Mouse (Mus musculus): Measurements from ENCODE around the gene Siah3. TPM values are rescaled to one million over a fixed set of nuclear protein-coding genes. Genes with fewer than 3 reads are reported as not detected.

Siah3 gene
- not detected in 2 replicates for polyA plus RNA-seq (2011; ENCODE audit: insufficient read depth, insufficient read length, low replicate concordance, missing spikeins)

DNA sequence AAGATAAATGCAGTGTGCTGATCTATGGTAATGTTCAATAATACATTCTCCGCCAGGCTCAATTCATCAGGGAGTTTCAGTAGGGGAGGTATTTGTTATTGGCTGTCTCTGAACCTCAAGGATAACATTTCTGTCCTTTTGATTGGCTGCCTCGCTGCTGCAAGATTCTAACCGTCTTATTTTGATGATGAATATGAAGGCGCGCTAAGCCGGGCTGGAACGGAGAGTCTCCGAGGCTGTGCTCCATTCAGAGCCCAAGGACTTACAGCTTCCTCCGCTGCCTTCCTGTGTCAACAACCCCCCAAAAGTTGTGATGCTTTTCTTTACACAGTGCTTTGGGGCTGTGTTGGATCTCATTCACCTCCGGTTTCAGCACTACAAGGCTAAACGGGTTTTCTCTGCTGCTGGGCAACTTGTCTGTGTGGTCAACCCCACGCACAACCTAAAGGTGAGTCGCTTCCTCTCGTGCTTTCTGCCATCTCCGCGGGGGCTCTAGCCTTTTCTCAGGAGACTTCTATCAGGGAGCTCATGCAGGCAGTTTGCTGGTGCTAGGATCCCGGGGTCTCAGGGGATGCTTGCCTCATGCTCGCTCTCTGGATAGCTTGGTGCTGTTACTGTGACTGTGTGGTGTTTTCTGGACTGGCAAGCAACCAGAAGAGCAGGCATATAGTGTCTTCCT is at the start of gene Siah3:
Gene Siah3 (plus strand): TSS at position 240 of the 679 bp plus-strand sequence.
- H3K4me3 ChIP-seq (replicated peaks; ENCODE audit: control insufficient read depth, low read depth, low read length) = no peak within 1 kb of the TSS
- H3K4me1 ChIP-seq (ENCODE audit: control insufficient read depth, insufficient read depth, low read length) = no peaks in the 10 kb centered on the region
- WGBS = 18% methylated on average over 18 of the region's 18 CpGs
- TF ChIP-seq POLR2A (IDR thresholded peaks at IDR 0.05; ENCODE audit: borderline replicate concordance, control insufficient read depth, low read depth, low read length) (no peak), CTCF (IDR thresholded peaks at IDR 0.05; ENCODE audit: control insufficient read depth, insufficient read depth, low read length) (no peak)
- H3K27ac ChIP-seq (ENCODE audit: control insufficient read depth, insufficient read depth, low read depth, low read length, poor library complexity) = no peak within 1 kb of the TSS

DNA sequence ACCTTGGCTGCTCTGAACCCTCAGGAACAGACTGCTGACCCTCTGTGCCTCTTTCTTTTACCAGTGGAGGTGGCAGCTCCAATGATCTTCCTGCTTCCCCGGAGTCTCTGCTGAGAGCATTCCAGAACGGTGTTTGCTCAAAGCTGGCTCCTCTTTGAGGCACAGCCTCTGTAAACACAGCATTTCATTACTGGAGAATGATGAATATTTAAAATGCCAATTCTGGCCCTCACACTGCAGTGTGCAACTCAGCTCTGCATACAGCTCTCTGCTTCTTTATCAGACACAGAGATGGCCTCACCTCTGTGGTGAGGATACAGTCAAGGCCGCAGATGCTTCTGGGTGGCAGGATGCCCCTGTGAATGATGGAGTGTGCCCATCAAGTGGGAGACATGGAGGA is 46.0 kb upstream of the Siah3 start:
- 87% methylated on average over 3 of the region's 3 CpGs for WGBS
- H3K4me3 ChIP-seq (replicated peaks; ENCODE audit: control insufficient read depth, low read depth, low read length) = no peak overlapping the region
- H3K4me1 ChIP-seq (ENCODE audit: control insufficient read depth, insufficient read depth, low read length) = no peaks in the 10 kb centered on the region
- TF ChIP-seq CTCF (IDR thresholded peaks at IDR 0.05; ENCODE audit: control insufficient read depth, insufficient read depth, low read length) (no peak), POLR2A (IDR thresholded peaks at IDR 0.05; ENCODE audit: borderline replicate concordance, control insufficient read depth, low read depth, low read length) (no peak)
- no peak overlapping the region for H3K27ac ChIP-seq (ENCODE audit: control insufficient read depth, insufficient read depth, low read depth, low read length, poor library complexity)

GRCm38 (mm10) chr14:75410392-75410791 is 45.4 kb upstream of the Siah3 start:
- TF ChIP-seq CTCF (IDR thresholded peaks at IDR 0.05; ENCODE audit: control insufficient read depth, insufficient read depth, low read length) = no peak
- TF ChIP-seq POLR2A (IDR thresholded peaks at IDR 0.05; ENCODE audit: borderline replicate concordance, control insufficient read depth, low read depth, low read length) = no peak
- Histone ChIP-seq H3K4me1 (ENCODE audit: control insufficient read depth, insufficient read depth, low read length) (no peaks in the 10 kb centered on the region), H3K4me3 (replicated peaks; ENCODE audit: control insufficient read depth, low read depth, low read length) (no peak overlapping the region), H3K27ac (ENCODE audit: control insufficient read depth, insufficient read depth, low read depth, low read length, poor library complexity) (no peak overlapping the region)
- WGBS = 80% methylated on average over 4 of the region's 4 CpGs

DNA sequence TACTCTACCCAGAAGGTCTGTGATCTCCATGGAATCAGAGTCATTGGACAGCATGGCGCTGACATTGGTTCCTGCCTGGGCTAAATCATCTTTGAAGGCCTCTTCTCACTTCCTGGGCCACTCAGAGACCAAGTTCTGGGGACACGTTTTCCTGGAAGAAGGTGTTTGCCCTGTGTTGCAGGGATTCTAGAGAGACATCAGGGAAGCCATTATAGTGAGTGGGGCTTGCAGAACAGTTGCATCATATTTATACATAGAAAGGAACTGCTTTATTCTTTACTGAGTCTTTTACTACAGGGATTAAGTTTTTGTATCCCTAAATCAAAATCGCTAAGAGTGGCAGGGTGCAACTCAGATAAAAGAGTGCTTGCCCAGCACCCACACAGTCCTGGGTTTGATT is 37.1 kb upstream of the Siah3 start:
- 70% methylated on average over 3 of the region's 3 CpGs for WGBS
- Histone ChIP-seq H3K4me1 (ENCODE audit: control insufficient read depth, insufficient read depth, low read length) (no peaks in the 10 kb centered on the region), H3K4me3 (replicated peaks; ENCODE audit: control insufficient read depth, low read depth, low read length) (no peak overlapping the region), H3K27ac (ENCODE audit: control insufficient read depth, insufficient read depth, low read depth, low read length, poor library complexity) (no peak overlapping the region)
- TF ChIP-seq POLR2A (IDR thresholded peaks at IDR 0.05; ENCODE audit: borderline replicate concordance, control insufficient read depth, low read depth, low read length) = no peak
- TF ChIP-seq CTCF (IDR thresholded peaks at IDR 0.05; ENCODE audit: control insufficient read depth, insufficient read depth, low read length) = no peak

DNA sequence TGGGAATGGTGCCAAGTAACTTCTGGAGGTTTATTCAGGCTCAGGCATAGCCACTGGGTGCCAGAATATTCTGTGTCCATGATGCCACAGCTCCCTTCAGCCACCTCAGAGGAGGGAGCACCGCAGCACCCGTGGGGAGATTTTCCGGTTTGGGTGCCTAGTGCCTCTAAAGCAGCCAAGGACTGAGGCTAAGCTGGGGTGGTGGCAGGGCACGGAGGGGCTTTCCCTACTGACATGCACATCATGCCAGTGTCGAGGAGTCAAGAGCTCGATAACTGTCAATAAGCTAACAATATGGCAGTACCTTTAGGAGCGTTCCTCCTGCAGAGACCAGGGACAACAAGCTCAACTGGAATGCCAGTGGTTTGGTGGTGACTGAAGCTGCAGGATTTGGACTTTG is 35.9 kb upstream of the Siah3 start:
- Histone ChIP-seq H3K27ac (ENCODE audit: control insufficient read depth, insufficient read depth, low read depth, low read length, poor library complexity) (no peak overlapping the region), H3K4me3 (replicated peaks; ENCODE audit: control insufficient read depth, low read depth, low read length) (no peak overlapping the region), H3K4me1 (ENCODE audit: control insufficient read depth, insufficient read depth, low read length) (no peaks in the 10 kb centered on the region)
- no peak for TF ChIP-seq CTCF (IDR thresholded peaks at IDR 0.05; ENCODE audit: control insufficient read depth, insufficient read depth, low read length)
- TF ChIP-seq POLR2A (IDR thresholded peaks at IDR 0.05; ENCODE audit: borderline replicate concordance, control insufficient read depth, low read depth, low read length) = no peak
- 82% methylated on average over 7 of the region's 7 CpGs for WGBS

- no peak for TF ChIP-seq POLR2A (IDR thresholded peaks at IDR 0.05; ENCODE audit: borderline replicate concordance, control insufficient read depth, low read depth, low read length)
- TF ChIP-seq CTCF (IDR thresholded peaks at IDR 0.05; ENCODE audit: control insufficient read depth, insufficient read depth, low read length) = no peak
- WGBS = 47% methylated on average over 6 of the region's 6 CpGs
- Histone ChIP-seq H3K4me1 (ENCODE audit: control insufficient read depth, insufficient read depth, low read length) (no peaks in the 10 kb centered on the region), H3K27ac (ENCODE audit: control insufficient read depth, insufficient read depth, low read depth, low read length, poor library complexity) (no peak overlapping the region), H3K4me3 (replicated peaks; ENCODE audit: control insufficient read depth, low read depth, low read length) (no peak overlapping the region)
Observed at GRCm38 (mm10) chr14:75420811-75421210, 35.0 kb upstream of the Siah3 start.

GRCm38 (mm10) chr14:75431173-75431786 is 24.5 kb upstream of the Siah3 start:
- Histone ChIP-seq H3K27ac (ENCODE audit: control insufficient read depth, insufficient read depth, low read depth, low read length, poor library complexity) (no peak overlapping the region), H3K4me1 (ENCODE audit: control insufficient read depth, insufficient read depth, low read length) (no peaks in the 10 kb centered on the region), H3K4me3 (replicated peaks; ENCODE audit: control insufficient read depth, low read depth, low read length) (no peak overlapping the region)
- no peak for TF ChIP-seq CTCF (IDR thresholded peaks at IDR 0.05; ENCODE audit: control insufficient read depth, insufficient read depth, low read length)
- TF ChIP-seq POLR2A (IDR thresholded peaks at IDR 0.05; ENCODE audit: borderline replicate concordance, control insufficient read depth, low read depth, low read length) = no peak
- 87% methylated on average over 7 of the region's 8 CpGs for WGBS

- TF ChIP-seq POLR2A (IDR thresholded peaks at IDR 0.05; ENCODE audit: borderline replicate concordance, control insufficient read depth, low read depth, low read length) (no peak), CTCF (IDR thresholded peaks at IDR 0.05; ENCODE audit: control insufficient read depth, insufficient read depth, low read length) (no peak)
- H3K27ac ChIP-seq (ENCODE audit: control insufficient read depth, insufficient read depth, low read depth, low read length, poor library complexity) = no peak overlapping the region
- 84% methylated on average over 10 of the region's 10 CpGs for WGBS
- H3K4me3 ChIP-seq (replicated peaks; ENCODE audit: control insufficient read depth, low read depth, low read length) = no peak overlapping the region
- H3K4me1 ChIP-seq (ENCODE audit: control insufficient read depth, insufficient read depth, low read length) = no peaks in the 10 kb centered on the region
Observed at GRCm38 (mm10) chr14:75432850-75433249, 22.9 kb upstream of the Siah3 start.
